Comparison of ENCODE assay signal across 9 mouse cellular contexts in the genomic region with DNA sequence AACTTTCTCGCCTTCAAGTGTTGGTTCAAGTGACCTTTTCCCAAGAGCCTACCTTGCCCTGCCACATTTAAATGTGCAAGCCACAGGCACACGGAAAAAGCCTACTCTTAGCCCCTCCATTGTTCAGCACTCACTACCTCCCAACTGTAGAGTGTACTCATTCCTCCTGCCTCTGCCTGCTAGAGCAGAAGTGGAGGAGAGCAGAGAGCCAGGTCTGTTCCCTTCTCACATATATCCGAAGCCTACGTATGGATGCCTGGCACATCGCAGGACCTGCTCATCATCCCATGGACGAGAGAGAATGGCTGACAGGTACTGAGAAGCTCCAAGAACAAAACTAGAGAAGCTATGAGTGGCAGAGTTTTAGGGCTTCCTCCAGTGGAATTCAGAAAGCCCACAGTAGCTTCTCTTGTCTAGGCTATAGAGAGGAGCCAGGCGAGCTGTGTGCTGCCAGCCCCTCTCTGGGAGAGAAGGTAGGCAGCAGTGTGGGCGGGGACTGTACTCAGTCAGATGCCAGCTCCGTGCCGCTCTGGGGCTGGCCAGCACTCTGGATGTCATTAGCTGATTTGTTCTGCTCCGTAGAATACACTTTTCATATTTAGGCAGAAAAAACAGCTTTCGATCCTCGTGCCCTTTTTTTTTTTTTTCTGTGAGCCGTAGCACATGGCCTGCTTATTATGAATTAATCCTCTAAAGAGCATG.
DNase-seq lines count a peak whose midpoint lies in the region; ATAC-seq and TF ChIP-seq lines count a peak whose summit lies in the region.
"Had no signal": no experiment of that assay in that cellular context is flagged by ENCODE, and none has a peak within 500 bp of the region (broad histone marks: within the 10 kb centered on the region; RNA-seq: fewer than 3 reads in every experiment).

No protein-coding gene starts in this region.

- intact Hi-C loops in heart, postnatal 25 days (cut with DNase I), result no loop called here

- no peaks in the 10 kb centered on the region for H3K36me3 ChIP-seq in heart, postnatal 0 days (replicated peaks; ENCODE audit: control insufficient read depth, insufficient read depth, low read length)
- no peaks in the 10 kb centered on the region for H3K36me3 ChIP-seq in hindbrain, embryonic 14.5 days (replicated peaks; ENCODE audit: control insufficient read depth, insufficient read depth)
- H3K36me3 ChIP-seq in midbrain, embryonic 14.5 days (ENCODE audit: control insufficient read depth, insufficient read depth, low read length), result no peaks in the 10 kb centered on the region
- no peaks in the 10 kb centered on the region for H3K36me3 ChIP-seq in stomach, postnatal 0 days (ENCODE audit: control insufficient read depth, insufficient read depth, low read length)

- no peak for DNase-seq in heart, postnatal 0 days (ENCODE audit: low spot score)
- DNase-seq in heart, postnatal 25 days (ENCODE audit: low spot score), result no peak
- peak; percentile 81 to 89 for DNase-seq in cerebellum, postnatal 10 days
- peak; percentile 67 for DNase-seq in hindbrain, embryonic 14.5 days (ENCODE audit: low spot score)
- peak; percentile 80 for DNase-seq in midbrain, embryonic 14.5 days
- DNase-seq in stomach, postnatal 0 days (ENCODE audit: low spot score), result no peak
- no peak for DNase-seq in lung, adult 2 months
- no peak for DNase-seq in spleen, adult 18-20 months

- H3K27me3 ChIP-seq in heart, postnatal 0 days (ENCODE audit: control insufficient read depth, insufficient read depth, low read length), result no peaks in the 10 kb centered on the region
- no peaks in the 10 kb centered on the region for H3K27me3 ChIP-seq in hindbrain, embryonic 14.5 days (ENCODE audit: control insufficient read depth, insufficient read depth, low read length)
- 0 out of 2 replicates have a peak, but pooled peaks cover 8% of the 10 kb centered on the region for H3K27me3 ChIP-seq in midbrain, embryonic 14.5 days (ENCODE audit: control insufficient read depth, insufficient read depth, low read length)
- no peaks in the 10 kb centered on the region for H3K27me3 ChIP-seq in stomach, postnatal 0 days (ENCODE audit: control insufficient read depth, insufficient read depth, low read length)
- H3K27me3 ChIP-seq: CH12.LX had no signal

- no peak overlapping the region for H3K9ac ChIP-seq in heart, postnatal 0 days (replicated peaks; ENCODE audit: low read depth, low read length)
- 0 out of 2 replicates have a peak overlapping the region, but pooled peaks have one; percentile 9 for H3K9ac ChIP-seq in hindbrain, embryonic 14.5 days
- H3K9ac ChIP-seq in midbrain, embryonic 14.5 days (replicated peaks; ENCODE audit: low read length), result no peak overlapping the region
- no peak overlapping the region for H3K9ac ChIP-seq in stomach, postnatal 0 days (ENCODE audit: low read length)

- TF ChIP-seq POLR2A in lung, adult 2 months (IDR thresholded peaks at IDR 0.05; ENCODE audit: borderline replicate concordance, extremely low read depth, low read depth, low read length), result no peak

- H3K4me1 ChIP-seq in heart, postnatal 0 days (ENCODE audit: control insufficient read depth, insufficient read depth), result 0 out of 2 replicates have a peak, but pooled peaks cover 3% of the 10 kb centered on the region
- peaks cover 28% of the 10 kb centered on the region for H3K4me1 ChIP-seq in hindbrain, embryonic 14.5 days (replicated peaks; ENCODE audit: control insufficient read depth, insufficient read depth, low read length)
- peaks cover 40% of the 10 kb centered on the region for H3K4me1 ChIP-seq in midbrain, embryonic 14.5 days (ENCODE audit: control insufficient read depth, insufficient read depth, low read length)
- H3K4me1 ChIP-seq in stomach, postnatal 0 days (replicated peaks; ENCODE audit: control insufficient read depth, insufficient read depth), result no peaks in the 10 kb centered on the region
- no peaks in the 10 kb centered on the region for H3K4me1 ChIP-seq in lung, adult 2 months (ENCODE audit: control insufficient read depth, insufficient read depth, low read length)

- TF ChIP-seq CTCF in heart, postnatal 0 days (IDR thresholded peaks at IDR 0.05; ENCODE audit: low read depth), result no peak
- no peak for TF ChIP-seq CTCF in stomach, postnatal 0 days (IDR thresholded peaks at IDR 0.05; ENCODE audit: low read depth)
- TF ChIP-seq CTCF in lung, adult 2 months (IDR thresholded peaks at IDR 0.05; ENCODE audit: insufficient read depth, low read length), result no peak

- H3K4me2 ChIP-seq in heart, postnatal 0 days (ENCODE audit: low read depth, low read length), result no peak overlapping the region
- H3K4me2 ChIP-seq in hindbrain, embryonic 14.5 days (replicated peaks), result peak overlapping the region; percentile 3; the same call in 1 of the 2 replicates
- 0 out of 2 replicates have a peak overlapping the region, but pooled peaks have one; percentile 13 for H3K4me2 ChIP-seq in midbrain, embryonic 14.5 days (ENCODE audit: low read length)
- no peak overlapping the region for H3K4me2 ChIP-seq in stomach, postnatal 0 days (replicated peaks; ENCODE audit: low read depth)

- no peaks in the 10 kb centered on the region for H3K9me3 ChIP-seq in heart, postnatal 0 days (replicated peaks; ENCODE audit: control insufficient read depth, low read length)
- H3K9me3 ChIP-seq in hindbrain, embryonic 14.5 days (ENCODE audit: control insufficient read depth, low read length), result no peaks in the 10 kb centered on the region
- H3K9me3 ChIP-seq in midbrain, embryonic 14.5 days (ENCODE audit: control insufficient read depth, low read length), result no peaks in the 10 kb centered on the region
- H3K9me3 ChIP-seq in stomach, postnatal 0 days (ENCODE audit: control insufficient read depth, low read length), result no peaks in the 10 kb centered on the region

- no peak overlapping the region for H3K27ac ChIP-seq in heart, postnatal 0 days (ENCODE audit: low read depth)
- peak overlapping the region; percentile 80 for H3K27ac ChIP-seq in hindbrain, embryonic 14.5 days
- H3K27ac ChIP-seq in midbrain, embryonic 14.5 days (replicated peaks; ENCODE audit: low read depth, low read length), result peak overlapping the region; percentile 47
- H3K27ac ChIP-seq in stomach, postnatal 0 days (replicated peaks), result no peak overlapping the region

- H3K4me3 ChIP-seq in heart, postnatal 0 days (ENCODE audit: low read depth, low read length), result no peak overlapping the region
- no peak overlapping the region for H3K4me3 ChIP-seq in hindbrain, embryonic 14.5 days (replicated peaks; ENCODE audit: low read length)
- H3K4me3 ChIP-seq in midbrain, embryonic 14.5 days (replicated peaks; ENCODE audit: low read depth, low read length), result no peak overlapping the region
- H3K4me3 ChIP-seq in stomach, postnatal 0 days (ENCODE audit: low read depth, low read length), result no peak overlapping the region
- no peak overlapping the region for H3K4me3 ChIP-seq in lung, adult 2 months (replicated peaks; ENCODE audit: extremely low read depth, low read depth, low read length)

- 66% methylated on average over 14 of the region's 14 CpGs for WGBS in heart, postnatal 0 days
- 37% methylated on average over 14 of the region's 14 CpGs for WGBS in hindbrain, embryonic 14.5 days
- WGBS in midbrain, embryonic 14.5 days, result 41% methylated on average over 14 of the region's 14 CpGs
- WGBS in stomach, postnatal 0 days, result 66% methylated on average over 14 of the region's 14 CpGs
- 72% methylated on average over 14 of the region's 14 CpGs for WGBS in lung, adult 2 months

- 0 out of 2 replicates have a peak, but pooled peaks have one; percentile 51 for ATAC-seq in heart, postnatal 0 days (ENCODE audit: insufficient read depth, low read depth)
- peak; percentile 87 for ATAC-seq in hindbrain, embryonic 14.5 days (ENCODE audit: low FRiP score)
- ATAC-seq in midbrain, embryonic 14.5 days (ENCODE audit: low FRiP score, low TSS enrichment), result peak; percentile 83
- no peak for ATAC-seq in stomach, postnatal 0 days (ENCODE audit: low FRiP score, low TSS enrichment)

- no peak for TF ChIP-seq EP300 in heart, postnatal 0 days (IDR thresholded peaks at IDR 0.05; ENCODE audit: low read depth)
- no peak for TF ChIP-seq EP300 in stomach, postnatal 0 days (optimal IDR thresholded peaks at IDR 0.05)

Comparison
In these comparisons a context has a peak if more than half of its experiments do, and no peak if none do; other contexts are left out.
1. DNase-seq: peak in cerebellum, postnatal 10 days (2 of 2), hindbrain, embryonic 14.5 days (single experiment) and midbrain, embryonic 14.5 days (single experiment); none in heart, postnatal 0 days (single experiment), heart, postnatal 25 days (single experiment), stomach, postnatal 0 days (single experiment), lung, adult 2 months (single experiment) and spleen, adult 18-20 months (0 of 2).
2. H3K27ac ChIP-seq: peak in hindbrain, embryonic 14.5 days (single experiment) and midbrain, embryonic 14.5 days (single experiment); none in heart, postnatal 0 days (single experiment) and stomach, postnatal 0 days (single experiment).
3. H3K4me2 ChIP-seq: peak in hindbrain, embryonic 14.5 days (single experiment) and midbrain, embryonic 14.5 days (single experiment); none in heart, postnatal 0 days (single experiment) and stomach, postnatal 0 days (single experiment).